Mouse (Mus musculus): ENCODE data around the gene Eif1ax. TPM values are rescaled to one million over a fixed set of nuclear protein-coding genes. Genes with fewer than 3 reads are reported as not detected.
"Not testable (repeated sequence)": the region's sequence is repeated elsewhere in the genome, so short reads cannot be mapped to it uniquely, and the experiment has no call there.

Gene Eif1ax
- polyA plus RNA-seq, 1 experiment from 2014 or later: 94.2 TPM

DNA sequence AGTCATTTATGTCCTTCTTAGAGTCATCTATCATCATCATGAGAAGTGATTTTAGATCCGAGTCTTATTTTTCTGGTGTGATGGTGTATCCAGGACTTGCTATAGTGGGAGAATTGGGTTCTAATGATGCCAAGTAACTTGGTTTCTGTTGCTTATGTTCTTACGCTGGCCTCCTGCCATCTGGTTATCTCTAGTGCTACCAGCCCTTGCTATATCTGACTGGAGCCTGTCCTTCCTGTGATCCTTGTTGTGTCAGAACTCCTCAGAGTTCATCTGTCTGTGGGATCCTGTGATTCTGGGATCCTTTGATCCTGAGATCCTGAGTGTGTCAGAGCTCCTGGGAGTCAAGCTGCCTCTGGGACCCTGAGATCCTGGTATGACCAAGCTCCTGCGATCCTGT is 58.5 kb downstream of the Eif1ax start:
- not testable (repeated sequence) for ATAC-seq (ENCODE audit: extremely low read depth, insufficient number of reproducible peaks, low FRiP score, low TSS enrichment); H3K4me1 ChIP-seq; H3K27ac ChIP-seq (replicated peaks); H3K27me3 ChIP-seq (replicated peaks); H3K4me3 ChIP-seq; H3K4me2 ChIP-seq; H3K36me3 ChIP-seq; H3K9ac ChIP-seq; H3K9me3 ChIP-seq
- 70% methylated on average over 3 of the region's 3 CpGs for WGBS

Other genes starting within 250 kb of the Eif1ax start
- 5.9 TPM in 2 replicates for gene Rps6ka3, start 161.9 kb upstream of the Eif1ax start, polyA plus RNA-seq (2015; fragmentation: Nextera tagmentation; extraction: Ambion mirVana)
- gene Map7d2, start 42.4 kb downstream of the Eif1ax start, polyA plus RNA-seq (2015; fragmentation: Nextera tagmentation; extraction: Ambion mirVana): 0.79 and 0.84 TPM in 2 replicates
- gene Bclaf3, start 154.5 kb downstream of the Eif1ax start, polyA plus RNA-seq (2015; fragmentation: Nextera tagmentation; extraction: Ambion mirVana): 12.0 and 12.4 TPM in 2 replicates